Mouse (Mus musculus) central nervous system, embryonic 14 days (tissue): ENCODE data around the gene C1qtnf5. TPM values are rescaled to one million over a fixed set of nuclear protein-coding genes. Genes with fewer than 3 reads are reported as not detected.

Experiments used
- polyA plus RNA-seq: library from polyadenylated mRNA; depleted of rRNA; stranded (reverse); fragments of >200 nt; gene quantifications from 2 replicates; pipeline ENCODE4 v1.2.3, GENCODE M21; 2012; rRNA removed

C1qtnf5 gene
- 4.3 and 5.5 TPM in 2 replicates for polyA plus RNA-seq

GRCm38 (mm10) chr9:44107110-44107509 is at the start of gene C1qtnf5:
Gene C1qtnf5 (plus strand): TSS chr9:44107245.

GRCm38 (mm10) chr9:44066785-44067225 is 40.2 kb upstream of the C1qtnf5 start, which contains the start of gene Usp2:
Gene Usp2 (plus strand): TSS chr9:44067021.

GRCm38 (mm10) chr9:44101490-44101889 is 5.6 kb upstream of the C1qtnf5 start, which contains the start of gene Mfrp:
Gene Mfrp (plus strand): TSS chr9:44101729.

GRCm38 (mm10) chr9:44113105-44113789 is 6.2 kb downstream of the C1qtnf5 start, which contains the start of the genes Gm49380 and Rnf26:
Gene Gm49380 (minus strand): TSS chr9:44113500.
Gene Rnf26 (minus strand): TSS chr9:44113517.

GRCm38 (mm10) chr9:44134101-44134850 is 27.2 kb downstream of the C1qtnf5 start, which contains the start of gene Mcam:
Gene Mcam (plus strand): TSS chr9:44134469.

Other genes starting within 250 kb of the C1qtnf5 start
- 8.2 and 13.4 TPM in 2 replicates for gene Thy1, start 63.9 kb upstream of the C1qtnf5 start, polyA plus RNA-seq
- gene Usp2, start 40.2 kb upstream of the C1qtnf5 start, polyA plus RNA-seq, result 1.8 and 2.7 TPM in 2 replicates
- gene Mfrp, start 5.5 kb upstream of the C1qtnf5 start, polyA plus RNA-seq, result 1.3 and 1.9 TPM in 2 replicates
- 0.16 and 0.32 TPM in 2 replicates for gene Gm49380, start 6.3 kb downstream of the C1qtnf5 start, polyA plus RNA-seq
- 30.0 and 33.0 TPM in 2 replicates for gene Rnf26, start 6.3 kb downstream of the C1qtnf5 start, polyA plus RNA-seq
- gene Mcam, start 27.2 kb downstream of the C1qtnf5 start, polyA plus RNA-seq, result 29.7 and 40.4 TPM in 2 replicates
- 22.4 and 23.4 TPM in 2 replicates for gene Cbl, start 126.8 kb downstream of the C1qtnf5 start, polyA plus RNA-seq
- 0.07 and 0.13 TPM in 2 replicates for gene Ccdc153, start 133.4 kb downstream of the C1qtnf5 start, polyA plus RNA-seq
- 0.74 and 0.75 TPM in 2 replicates for gene Pdzd3, start 144.2 kb downstream of the C1qtnf5 start, polyA plus RNA-seq
- 4.3 and 4.6 TPM in 2 replicates for gene Nlrx1, start 161.4 kb downstream of the C1qtnf5 start, polyA plus RNA-seq
- 52.4 and 58.7 TPM in 2 replicates for gene Abcg4, start 181.4 kb downstream of the C1qtnf5 start, polyA plus RNA-seq
- 43.3 and 49.9 TPM in 2 replicates for gene Hinfp, start 198.4 kb downstream of the C1qtnf5 start, polyA plus RNA-seq
- 47.2 and 53.2 TPM in 2 replicates for gene C2cd2l, start 213.0 kb downstream of the C1qtnf5 start, polyA plus RNA-seq
- gene Dpagt1, start 218.8 kb downstream of the C1qtnf5 start, polyA plus RNA-seq, result 38.7 and 39.4 TPM in 2 replicates
- gene H2afx, start 227.4 kb downstream of the C1qtnf5 start, polyA plus RNA-seq, result 197 and 236 TPM in 2 replicates
- 50.4 and 50.6 TPM in 2 replicates for gene Hmbs, start 237.0 kb downstream of the C1qtnf5 start, polyA plus RNA-seq